ENCODE assay signal across 19 mouse cellular contexts in genomic region chr12:107052136-107052535, GRCm38 (mm10).
DNase-seq lines count a peak whose midpoint lies in the region; ATAC-seq lines count a peak whose summit lies in the region.
"Had no signal": no experiment of that assay in that cellular context is flagged by ENCODE, and none has a peak within 500 bp of the region (broad histone marks: within the 10 kb centered on the region; RNA-seq: fewer than 3 reads in every experiment).

No protein-coding gene starts in this region.

- no peak for ATAC-seq in monocyte, adult 5-6 weeks (replicated peaks; ENCODE audit: insufficient number of reproducible peaks, low FRiP score, low TSS enrichment, poor library complexity, severe bottlenecking)
- ATAC-seq: forebrain, embryonic 13.5 days; lung, postnatal 0 days; midbrain, embryonic 16.5 days had no signal

- DNase-seq in heart, adult 11 months: peak; percentile 54
- DNase-seq in heart, postnatal 4 days: no peak
- peak; percentile 31 to 65 for DNase-seq in left cerebral cortex, adult 18-20 months (ENCODE audit: low spot score in 2 of 2)
- no peak for DNase-seq in left cerebral cortex, postnatal 4 days
- DNase-seq in left cerebral cortex, postnatal 14 days (ENCODE audit: low spot score in 2 of 2): peak; percentile 17 to 19
- DNase-seq in embryo, embryonic 9.5 days (ENCODE audit: extremely low spot score): no peak
- DNase-seq: adrenal gland, postnatal 10 days; cerebellum, adult 8-10 months; cerebellum, postnatal 36 days; embryo, embryonic 11 days; gastrocnemius, postnatal 25 days; heart, adult 2 months; heart, postnatal 36 days; kidney, adult 2 months; thymus, adult 18-20 months had no signal

- intact Hi-C loops in left cerebral cortex, postnatal 4 days (cut with DNase I): no loop called here
- intact Hi-C loops in left cerebral cortex, postnatal 14 days (cut with DNase I): no loop called here

Comparison
In these comparisons a context has a peak if more than half of its experiments do, and no peak if none do; other contexts are left out.
1. DNase-seq: peak in heart, adult 11 months (single experiment), left cerebral cortex, adult 18-20 months (2 of 2) and left cerebral cortex, postnatal 14 days (2 of 2); none in heart, postnatal 4 days (single experiment), left cerebral cortex, postnatal 4 days (single experiment) and embryo, embryonic 9.5 days (single experiment).